Mouse (Mus musculus) embryonic fibroblast, embryonic 13.5 days (primary cell): Measurements from ENCODE around the gene Vamp5.

Experiments
- CTCF ChIP-seq: IDR thresholded peaks from 2 replicates; pipeline ENCODE4 v1.5.1; 2011; ENCODE audit warnings: mild to moderate bottlenecking, control low read depth, low read length, moderate library complexity, borderline replicate concordance; ENCODE audit not compliant: insufficient read depth
- POLR2A ChIP-seq: IDR thresholded peaks from 2 replicates; pipeline ENCODE4 v1.6.1; 2011; ENCODE audit warnings: low read depth, mild to moderate bottlenecking, control low read depth, low read length, moderate library complexity

DNA sequence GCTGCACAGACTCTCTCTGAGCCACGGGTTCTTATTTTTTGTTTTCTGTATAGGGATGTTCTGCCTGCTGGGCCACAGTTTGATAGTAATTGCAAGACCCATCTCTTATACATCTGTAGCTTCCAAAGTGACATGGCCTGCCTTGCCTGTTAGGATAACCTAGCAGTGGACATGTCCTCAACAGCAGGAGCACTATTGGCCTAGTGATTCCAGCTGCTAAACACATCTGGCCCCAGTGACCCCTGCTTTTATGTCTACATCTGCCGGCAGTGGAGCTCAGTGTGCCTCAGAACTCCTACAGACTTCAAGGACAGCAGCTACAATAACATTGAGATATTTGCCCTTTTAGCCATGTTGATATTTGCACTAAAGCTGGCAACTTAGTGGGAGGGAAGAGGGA, 19.7 kb upstream of the Vamp5 start:
- TF ChIP-seq CTCF (no peak), POLR2A (no peak)
